Mouse (Mus musculus) ES-Bruce4 (cell line): ENCODE measurements around the gene Grap2.

Experiments
- CTCF ChIP-seq: IDR thresholded peaks from one replicate; pipeline ENCODE4 v1.8.1; 2011; ENCODE audit warnings: low read depth, low read length
- EP300 ChIP-seq: IDR thresholded peaks from 2 replicates; pipeline ENCODE4 v1.6.1; 2011; ENCODE audit warnings: low read depth, low read length; ENCODE audit not compliant: insufficient read depth
- POLR2A ChIP-seq: IDR thresholded peaks from one replicate; pipeline ENCODE4 v1.8.1; 2011; ENCODE audit warnings: low read length; ENCODE audit not compliant: insufficient read depth

- TF ChIP-seq POLR2A = no peak
- TF ChIP-seq EP300 = no peak
- TF ChIP-seq CTCF = no peak
These were observed 42.8 kb downstream of the Grap2 start for GRCm38 (mm10) chr15:80615290-80615570.
